Mouse (Mus musculus) cerebellum, postnatal 14 days (tissue): ENCODE measurements around the gene Gli3.

Experiments
- DNase-seq, 2 experiments: peaks; one replicate each; pipeline ENCODE4 v3.0.0; 2021; ENCODE audit warnings: mixed read lengths in 2 of 2

The Gli3 gene

DNA sequence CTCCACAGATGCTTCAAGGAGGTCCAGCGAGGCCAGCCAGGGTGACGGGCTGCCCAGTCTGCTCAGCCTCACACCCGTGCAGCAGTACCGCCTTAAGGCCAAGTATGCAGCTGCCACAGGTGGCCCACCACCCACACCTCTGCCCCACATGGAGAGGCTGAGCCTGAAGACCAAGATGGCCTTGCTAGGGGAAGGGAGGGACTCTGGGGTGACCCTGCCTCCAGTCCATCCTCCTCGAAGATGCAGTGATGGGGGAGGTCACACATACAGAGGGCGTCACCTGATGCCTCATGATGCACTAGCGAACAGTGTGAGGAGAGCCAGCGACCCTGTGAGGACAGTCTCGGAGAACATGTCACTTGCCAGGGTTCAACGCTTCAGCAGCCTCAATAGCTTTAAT is 261.7 kb downstream of the Gli3 start:
- DNase-seq = no peak

DNA sequence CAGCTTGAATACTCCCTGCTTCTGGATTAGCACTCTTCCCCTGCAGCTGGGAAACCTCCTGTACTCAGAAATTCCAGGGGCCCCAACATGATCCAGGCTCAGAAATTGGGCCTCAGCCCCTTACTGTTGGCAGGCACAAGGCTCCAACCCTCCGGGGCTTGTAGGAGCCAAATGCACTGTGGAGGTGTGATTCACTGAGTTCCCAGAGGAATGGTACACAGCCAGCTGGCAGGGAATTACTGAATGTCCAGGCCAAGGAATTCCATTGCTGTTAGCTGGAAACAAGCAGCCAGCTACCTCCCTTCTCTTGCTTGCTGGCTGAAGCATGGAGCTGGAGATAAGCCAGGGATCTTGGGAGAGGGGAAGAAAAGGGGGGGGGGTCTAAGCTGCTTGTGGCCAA is 278.7 kb downstream of the Gli3 start:
- DNase-seq = peak; percentile 78 to 82

- no peak for DNase-seq
Measured at GRCm38 (mm10) chr13:15742308-15742707, 279.3 kb downstream of the Gli3 start.

- no peak for DNase-seq
Measured at GRCm38 (mm10) chr13:15742777-15743176, 279.7 kb downstream of the Gli3 start.

- DNase-seq = peak; percentile 91 to 93
Measured at GRCm38 (mm10) chr13:15758835-15759632, 296.0 kb downstream of the Gli3 start.

DNA sequence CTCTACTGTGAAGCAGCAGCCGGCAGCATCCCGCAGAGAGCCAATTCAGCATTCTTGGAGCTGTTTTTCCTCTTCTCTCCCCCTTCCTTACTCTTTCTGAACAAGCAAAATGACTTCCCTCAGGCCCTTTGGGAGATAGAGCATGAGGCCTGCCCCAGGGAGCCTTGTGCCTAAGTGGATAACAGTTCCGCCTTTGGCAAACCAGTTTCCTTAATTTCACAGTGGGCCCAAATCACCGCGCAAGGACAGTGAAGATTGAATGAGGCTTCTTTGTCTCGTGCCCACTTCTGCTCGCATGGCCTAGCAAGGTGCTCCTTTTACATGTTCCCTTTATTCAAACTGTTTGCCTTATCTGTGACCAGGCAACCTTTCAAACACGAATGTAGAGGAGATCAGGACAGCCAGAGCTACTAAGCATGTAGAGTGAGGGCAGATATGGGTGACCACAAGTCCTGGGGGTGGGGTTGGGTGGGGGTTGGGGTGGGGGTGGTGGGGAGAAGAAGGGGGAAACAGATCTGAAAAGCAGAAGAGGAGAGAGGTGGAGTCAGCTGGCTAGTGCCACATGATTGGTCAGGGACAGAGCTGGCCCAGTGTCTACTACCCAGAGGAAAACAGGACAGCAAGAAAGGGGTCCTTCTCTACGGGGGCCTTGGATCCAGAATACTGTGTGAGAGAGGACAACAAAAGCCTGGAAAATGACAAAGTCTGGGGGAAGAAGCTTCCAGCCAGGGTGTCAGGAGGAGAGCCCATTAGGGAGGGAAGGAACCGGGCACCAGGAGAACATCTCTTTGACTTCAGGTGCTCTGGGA is 296.8 kb downstream of the Gli3 start:
- peak; percentile 15 to 22 for DNase-seq

- no peak for DNase-seq
Measured at GRCm38 (mm10) chr13:15762291-15762690, 299.3 kb downstream of the Gli3 start.

DNA sequence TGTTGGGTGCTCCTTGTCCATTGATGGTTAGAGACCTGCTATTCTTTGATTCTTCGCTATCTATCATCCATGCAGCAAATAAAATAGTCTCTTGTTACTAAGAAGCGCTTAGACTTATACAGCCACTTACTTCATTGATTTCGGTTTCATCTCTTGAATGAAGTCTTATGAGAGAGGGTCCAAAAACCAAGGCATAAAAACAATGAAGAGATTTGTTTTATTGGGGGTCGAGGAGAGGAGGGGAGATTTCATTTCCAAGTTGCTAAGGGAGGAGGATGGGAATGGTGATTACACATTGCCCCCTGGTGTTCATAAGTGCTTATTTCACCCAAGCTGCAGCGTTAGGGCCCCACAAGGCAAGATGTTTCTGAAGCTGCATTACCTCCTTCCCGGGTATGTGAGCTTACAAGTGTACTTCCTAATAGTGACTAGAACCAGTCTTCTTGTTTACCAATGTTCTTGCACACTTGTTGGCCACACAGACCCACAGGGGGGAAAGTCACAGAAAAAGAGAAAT is 299.9 kb downstream of the Gli3 start:
- peak; percentile 58 to 66 for DNase-seq

GRCm38 (mm10) chr13:15777624-15778023 is 314.6 kb downstream of the Gli3 start:
- DNase-seq = no peak
